Mouse (Mus musculus) spleen, adult 10 weeks (tissue): ENCODE measurements around the gene Dnajc30. TPM values are rescaled to one million over a fixed set of nuclear protein-coding genes. Genes with fewer than 3 reads are reported as not detected.

Source experiments
- polyA plus RNA-seq: library from polyadenylated mRNA; stranded (reverse); fragments of 350-450 nt; fragmentation: Illumina TruSeq; extraction: RNeasy Lipid Tissue Mini Kit (QIAGEN cat#74804); gene quantifications from one replicate; pipeline ENCODE4 v1.2.3, GENCODE M21; 2015; ENCODE audit warnings: low replicate concordance; ENCODE audit not compliant: insufficient read depth

Dnajc30 gene
- 12.8 TPM for polyA plus RNA-seq

DNA sequence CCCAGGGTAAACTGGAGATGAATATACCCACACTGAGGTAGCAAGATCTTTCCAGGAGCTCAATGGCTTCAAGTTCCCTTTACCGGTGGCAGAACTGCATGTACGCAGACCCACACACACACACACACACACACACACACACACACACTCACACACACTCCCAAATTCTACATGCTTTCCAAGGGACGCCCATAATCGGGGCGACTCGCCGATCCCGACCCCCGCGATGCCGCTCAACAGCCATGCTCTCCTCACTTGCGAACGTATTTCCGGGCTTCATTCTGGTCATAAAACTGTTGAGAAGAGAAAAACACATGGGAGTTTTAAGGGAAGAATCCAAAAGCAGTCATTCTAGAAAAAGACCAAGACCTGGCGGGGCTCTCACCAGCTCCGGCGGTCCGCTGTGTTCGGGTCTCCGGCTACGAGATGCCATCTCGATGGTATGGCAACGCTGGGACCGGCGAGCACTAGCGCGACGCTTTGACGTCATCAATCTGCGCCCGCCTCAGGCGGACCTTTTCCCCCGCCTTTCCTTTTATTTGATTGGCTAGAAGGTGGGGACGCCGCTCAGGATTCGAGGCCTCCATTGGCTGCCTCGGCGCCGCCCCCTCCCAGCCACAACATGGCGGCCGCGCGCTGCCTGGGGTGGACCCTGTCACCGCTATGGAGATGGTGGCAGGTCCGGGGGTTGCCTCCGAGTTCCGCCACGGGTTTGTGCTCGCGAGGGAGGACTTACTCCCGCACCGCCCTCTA lies at the start of gene Dnajc30:
Gene Dnajc30 (plus strand): TSS at position 574 of the 753 bp plus-strand sequence.

DNA sequence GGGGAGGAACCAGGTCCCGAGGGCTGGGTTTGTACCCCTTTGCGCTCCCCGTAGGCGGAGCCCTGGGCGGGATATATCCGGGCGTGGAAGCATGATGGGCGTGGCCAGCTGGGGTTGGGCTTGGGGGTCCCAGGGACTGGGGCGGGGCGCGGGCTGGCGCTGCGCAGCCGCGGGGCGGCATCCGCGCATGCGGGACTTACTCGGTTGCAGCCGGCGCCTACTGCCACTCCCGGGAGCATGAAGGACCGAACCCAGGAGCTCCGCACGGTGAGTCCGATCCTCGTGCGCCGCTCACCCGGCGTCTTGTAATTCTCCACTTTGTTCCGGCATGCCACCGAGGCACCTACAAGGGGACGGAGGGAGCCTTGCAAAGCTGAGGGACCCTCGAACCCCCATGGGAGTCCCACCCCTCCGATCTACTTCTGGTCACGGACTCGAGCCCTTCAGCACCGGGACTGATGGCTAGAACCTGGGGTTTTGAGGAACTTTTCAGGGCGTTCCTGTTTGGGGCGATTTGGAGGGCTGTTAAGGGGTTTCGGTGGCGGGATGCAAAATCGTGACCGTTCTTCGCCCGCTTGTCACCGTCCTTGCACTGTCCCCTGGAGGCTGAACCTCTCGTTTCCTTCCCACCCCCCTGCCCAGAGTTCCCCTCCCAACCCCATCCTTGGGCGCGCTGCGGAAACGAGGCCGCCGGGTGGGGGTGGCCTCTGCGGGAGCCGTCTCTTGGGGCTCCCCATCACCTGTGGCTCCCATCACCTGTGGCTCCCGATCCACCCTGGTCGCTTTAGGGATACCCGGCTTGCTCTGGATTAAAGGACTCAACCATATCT lies 40.4 kb upstream of the Dnajc30 start, which contains the start of gene Stx1a:
Gene Stx1a (plus strand): TSS at position 139 of the 830 bp plus-strand sequence.

DNA sequence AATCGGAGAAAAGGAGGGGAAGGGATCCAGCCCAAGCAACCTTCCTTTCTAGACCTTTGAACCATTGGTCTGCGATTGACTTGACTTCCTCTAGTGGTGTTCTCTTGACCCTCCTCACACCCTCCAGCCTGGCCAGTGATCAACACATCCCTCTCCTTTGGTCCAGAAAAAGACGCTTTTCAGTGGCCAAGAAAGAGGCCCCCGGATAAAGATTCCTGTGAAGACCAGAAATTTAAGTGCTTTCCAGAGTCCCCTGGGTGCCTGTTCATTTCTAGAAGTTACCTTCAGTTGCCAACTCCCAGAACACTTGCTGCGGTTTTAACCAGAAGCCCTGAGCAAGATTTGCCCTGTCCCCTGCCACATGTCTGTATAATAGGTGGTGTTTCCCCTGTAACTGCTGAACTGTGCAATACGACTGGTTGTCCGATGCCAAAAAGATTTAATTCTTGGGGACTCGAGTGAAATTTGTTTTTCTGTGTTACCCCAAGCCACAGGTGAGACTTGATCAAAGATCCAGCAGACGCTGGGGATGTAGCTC lies 976 bp downstream of the Dnajc30 start, which contains the start of gene Bud23:
Gene Bud23 (minus strand): TSS at position 51 of the 538 bp plus-strand sequence.

DNA sequence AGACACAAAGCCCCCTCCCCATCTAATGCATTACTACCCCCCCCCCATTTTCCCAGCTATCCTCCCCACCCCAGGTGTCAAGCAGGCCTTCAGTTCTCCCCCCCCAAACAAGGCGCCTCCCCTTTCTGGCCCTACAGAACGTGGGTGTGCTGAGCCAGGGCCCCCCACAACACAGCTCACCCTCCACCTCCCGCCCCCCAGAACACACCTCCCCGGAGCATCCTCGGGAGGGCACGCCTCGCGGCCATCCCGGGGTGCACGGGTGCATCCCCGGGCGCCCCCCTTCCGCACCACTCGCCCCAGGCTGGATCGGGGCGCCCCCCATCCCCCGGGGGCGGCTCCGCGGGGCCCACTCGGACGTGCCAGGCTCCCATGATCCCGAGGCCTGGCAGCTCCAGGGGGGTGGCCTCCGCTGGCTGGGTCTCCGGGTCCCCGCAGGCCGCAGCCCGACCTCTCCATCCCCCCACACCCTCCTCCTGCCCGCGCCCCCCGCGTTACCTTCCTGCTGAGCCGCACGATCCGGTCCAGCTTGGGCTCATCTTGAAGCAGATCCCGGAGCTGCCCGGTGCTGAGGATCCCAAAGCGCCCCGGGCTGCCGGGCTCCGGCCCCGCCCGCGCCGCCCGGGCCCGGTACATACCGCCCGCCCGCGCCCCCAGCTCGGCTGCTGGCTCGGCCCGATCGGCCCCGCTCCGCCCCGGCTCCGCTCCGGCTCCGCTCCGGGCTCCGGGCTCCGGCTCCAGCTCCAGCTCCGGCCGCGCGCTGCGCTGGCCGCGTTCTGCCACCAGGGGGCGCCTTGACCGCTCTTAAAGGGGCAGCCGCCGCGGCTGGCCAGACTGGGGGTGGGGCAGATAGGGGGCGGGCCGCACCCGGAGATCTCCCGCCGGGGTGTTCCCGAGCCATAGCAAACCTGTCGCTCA lies 13.8 kb downstream of the Dnajc30 start, which contains the start of gene Vps37d:
Gene Vps37d (minus strand): TSS at position 703 of the 918 bp plus-strand sequence.

DNA sequence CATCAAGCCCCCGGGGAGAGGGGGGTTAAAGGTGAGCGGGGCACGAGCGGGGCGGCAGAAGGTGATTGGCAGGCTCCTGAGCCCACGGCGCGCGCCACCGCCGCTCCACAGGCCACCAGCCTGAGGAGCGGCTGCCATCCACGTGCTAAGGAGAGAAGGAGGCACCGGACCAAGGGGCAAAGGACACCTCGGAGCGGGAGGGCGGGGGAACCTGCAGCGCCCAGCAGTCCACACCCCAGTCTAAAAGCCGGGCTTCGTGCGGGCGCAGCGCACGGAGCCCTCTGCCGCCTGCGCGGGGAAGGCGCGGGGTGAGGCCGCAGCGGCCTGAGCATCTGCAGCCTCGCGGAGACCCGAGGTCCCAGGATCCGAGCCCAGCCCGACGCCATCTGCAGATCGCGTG lies 25.7 kb downstream of the Dnajc30 start, which contains the start of gene Mlxipl:
Gene Mlxipl (plus strand): TSS at position 238 of the 400 bp plus-strand sequence.

Other genes with a start within 250 kb of the Dnajc30 start
- not detected for gene Tmem270, start 157.5 kb upstream of the Dnajc30 start, polyA plus RNA-seq
- 18.6 TPM for gene Cldn13, start 148.7 kb upstream of the Dnajc30 start, polyA plus RNA-seq
- 8.3 TPM for gene Mettl27, start 131.8 kb upstream of the Dnajc30 start, polyA plus RNA-seq
- gene Cldn4, start 117.3 kb upstream of the Dnajc30 start, polyA plus RNA-seq = not detected
- not detected for gene Cldn3, start 78.0 kb upstream of the Dnajc30 start, polyA plus RNA-seq
- gene Abhd11, start 55.0 kb upstream of the Dnajc30 start, polyA plus RNA-seq = 24.8 TPM
- gene Stx1a, start 40.7 kb upstream of the Dnajc30 start, polyA plus RNA-seq = 1.6 TPM
- 30.9 TPM for gene Bud23, start 757 bp downstream of the Dnajc30 start, polyA plus RNA-seq
- gene Vps37d, start 14.1 kb downstream of the Dnajc30 start, polyA plus RNA-seq = not detected
- gene Mlxipl, start 25.7 kb downstream of the Dnajc30 start, polyA plus RNA-seq = 0.12 TPM
- gene Tbl2, start 85.5 kb downstream of the Dnajc30 start, polyA plus RNA-seq = 9.8 TPM
- gene Bcl7b, start 104.1 kb downstream of the Dnajc30 start, polyA plus RNA-seq = 31.1 TPM
- 102 TPM for gene Baz1b, start 123.1 kb downstream of the Dnajc30 start, polyA plus RNA-seq
- gene Fzd9, start 187.0 kb downstream of the Dnajc30 start, polyA plus RNA-seq = 0.10 TPM